Mouse (Mus musculus): ENCODE data around the gene Ap2a1. TPM values are rescaled to one million over a fixed set of nuclear protein-coding genes. Genes with fewer than 3 reads are reported as not detected.

Gene Ap2a1
- total RNA-seq, 1 experiment = 82.5 TPM

GRCm38 (mm10) chr7:44855036-44855435, 74.3 kb downstream of the Ap2a1 start:
- no peak for DNase-seq (ENCODE audit: low read depth, low spot score)
- no peak for TF ChIP-seq HCFC1 (IDR thresholded peaks at IDR 0.05; ENCODE audit: borderline replicate concordance, insufficient read depth, low read length)
- no peak for TF ChIP-seq ZC3H11A (IDR thresholded peaks at IDR 0.05; ENCODE audit: borderline replicate concordance, low read depth, low read length)
- TF ChIP-seq MAFK (IDR thresholded peaks at IDR 0.05; ENCODE audit: insufficient read depth, low read depth, low read length) = no peak
- no peak for TF ChIP-seq CHD2 (IDR thresholded peaks at IDR 0.05; ENCODE audit: low read depth, low read length)
- no peak for TF ChIP-seq ZNF384 (IDR thresholded peaks at IDR 0.05; ENCODE audit: low read depth, low read length)
- Histone ChIP-seq H3K9me3 (ENCODE audit: control insufficient read depth, insufficient read depth, low read depth, low read length) (no peaks in the 10 kb centered on the region), H3K4me1 (ENCODE audit: control insufficient read depth in 2 of 2, insufficient read depth in 2 of 2, low read length in 2 of 2, poor library complexity in 1 of 2) (peaks cover 7 to 26% of the 10 kb centered on the region in 2 experiments), H3K9ac (ENCODE audit: insufficient read depth, low read depth, low read length, poor library complexity, severe bottlenecking) (peak overlapping the region; percentile 83; the same call in 1 of the 2 replicates), H3K36me3 (ENCODE audit: control insufficient read depth, insufficient read depth, low read length, poor library complexity, severe bottlenecking) (no peaks in the 10 kb centered on the region; the same call in 1 of the 2 replicates), H3K4me3 (ENCODE audit: insufficient read depth in 1 of 2, low read depth in 1 of 2, low read length in 2 of 2, poor library complexity in 1 of 2, severe bottlenecking in 1 of 2) (peak overlapping the region; percentile 79), H3K27ac (ENCODE audit: insufficient read depth, low read depth, low read length, poor library complexity, severe bottlenecking) (peak overlapping the region; percentile 64)
- in situ Hi-C loops (cut with MboI; ENCODE audit: low sequenced_read_pairs in 2 of 2, unreplicated experiment in 2 of 2) = no loop called here

GRCm38 (mm10) chr7:44854356-44855031, 74.8 kb downstream of the Ap2a1 start:
- Histone ChIP-seq H3K36me3 (ENCODE audit: control insufficient read depth, insufficient read depth, low read length, poor library complexity, severe bottlenecking) (no peaks in the 10 kb centered on the region; the same call in 1 of the 2 replicates), H3K4me3 (ENCODE audit: insufficient read depth in 1 of 2, low read depth in 1 of 2, low read length in 2 of 2, poor library complexity in 1 of 2, severe bottlenecking in 1 of 2) (peak overlapping the region; percentile 79), H3K4me1 (ENCODE audit: control insufficient read depth in 2 of 2, insufficient read depth in 2 of 2, low read length in 2 of 2, poor library complexity in 1 of 2) (peaks cover 7 to 26% of the 10 kb centered on the region in 2 experiments), H3K9me3 (ENCODE audit: control insufficient read depth, insufficient read depth, low read depth, low read length) (no peaks in the 10 kb centered on the region), H3K9ac (ENCODE audit: insufficient read depth, low read depth, low read length, poor library complexity, severe bottlenecking) (peak overlapping the region; percentile 83), H3K27ac (ENCODE audit: insufficient read depth, low read depth, low read length, poor library complexity, severe bottlenecking) (peak overlapping the region; percentile 64)
- in situ Hi-C loops (cut with MboI; ENCODE audit: low sequenced_read_pairs in 2 of 2, unreplicated experiment in 2 of 2) = no loop called here
- TF ChIP-seq HCFC1 (IDR thresholded peaks at IDR 0.05; ENCODE audit: borderline replicate concordance, insufficient read depth, low read length) (no peak), ZC3H11A (IDR thresholded peaks at IDR 0.05; ENCODE audit: borderline replicate concordance, low read depth, low read length) (no peak), CHD2 (IDR thresholded peaks at IDR 0.05; ENCODE audit: low read depth, low read length) (no peak), ZNF384 (IDR thresholded peaks at IDR 0.05; ENCODE audit: low read depth, low read length) (no peak)
- peak; percentile 69 for DNase-seq (ENCODE audit: low read depth, low spot score)

- in situ Hi-C loops (cut with MboI; ENCODE audit: low sequenced_read_pairs in 2 of 2, unreplicated experiment in 2 of 2) = no loop called here
- Histone ChIP-seq H3K4me1 (ENCODE audit: control insufficient read depth in 2 of 2, insufficient read depth in 2 of 2, low read length in 2 of 2, poor library complexity in 1 of 2) (peaks cover 7 to 26% of the 10 kb centered on the region in 2 experiments), H3K27ac (ENCODE audit: insufficient read depth, low read depth, low read length, poor library complexity, severe bottlenecking) (peak overlapping the region; percentile 64), H3K9me3 (ENCODE audit: control insufficient read depth, insufficient read depth, low read depth, low read length) (no peaks in the 10 kb centered on the region), H3K9ac (ENCODE audit: insufficient read depth, low read depth, low read length, poor library complexity, severe bottlenecking) (peak overlapping the region; percentile 83), H3K4me3 (ENCODE audit: insufficient read depth in 1 of 2, low read depth in 1 of 2, low read length in 2 of 2, poor library complexity in 1 of 2, severe bottlenecking in 1 of 2) (peak overlapping the region; percentile 79), H3K36me3 (ENCODE audit: control insufficient read depth, insufficient read depth, low read length, poor library complexity, severe bottlenecking) (no peaks in the 10 kb centered on the region; the same call in 1 of the 2 replicates)
- no peak for TF ChIP-seq MAFK (IDR thresholded peaks at IDR 0.05; ENCODE audit: insufficient read depth, low read depth, low read length)
- no peak for TF ChIP-seq ZNF384 (IDR thresholded peaks at IDR 0.05; ENCODE audit: low read depth, low read length)
- TF ChIP-seq CHD2 (IDR thresholded peaks at IDR 0.05; ENCODE audit: low read depth, low read length) = no peak
- TF ChIP-seq HCFC1 (IDR thresholded peaks at IDR 0.05; ENCODE audit: borderline replicate concordance, insufficient read depth, low read length) = no peak
- no peak for TF ChIP-seq ZC3H11A (IDR thresholded peaks at IDR 0.05; ENCODE audit: borderline replicate concordance, low read depth, low read length)
- DNase-seq (ENCODE audit: low read depth, low spot score) = no peak
These were observed 75.5 kb downstream of the Ap2a1 start for GRCm38 (mm10) chr7:44853596-44854355.

- peaks cover 3 to 28% of the 10 kb centered on the region in 2 experiments for H3K4me1 ChIP-seq (ENCODE audit: control insufficient read depth in 2 of 2, insufficient read depth in 2 of 2, low read length in 2 of 2, poor library complexity in 1 of 2)
- no peak for TF ChIP-seq ZC3H11A (IDR thresholded peaks at IDR 0.05; ENCODE audit: borderline replicate concordance, low read depth, low read length)
- TF ChIP-seq MAFK (IDR thresholded peaks at IDR 0.05; ENCODE audit: insufficient read depth, low read depth, low read length) = no peak
- no peak for TF ChIP-seq HCFC1 (IDR thresholded peaks at IDR 0.05; ENCODE audit: borderline replicate concordance, insufficient read depth, low read length)
- TF ChIP-seq ZNF384 (IDR thresholded peaks at IDR 0.05; ENCODE audit: low read depth, low read length) = no peak
- no peak for TF ChIP-seq CHD2 (IDR thresholded peaks at IDR 0.05; ENCODE audit: low read depth, low read length)
- no peaks in the 10 kb centered on the region for H3K9me3 ChIP-seq (ENCODE audit: control insufficient read depth, insufficient read depth, low read depth, low read length)
- H3K36me3 ChIP-seq (ENCODE audit: control insufficient read depth, insufficient read depth, low read length, poor library complexity, severe bottlenecking) = no peaks in the 10 kb centered on the region; the same call in 1 of the 2 replicates
- H3K4me3 ChIP-seq (ENCODE audit: insufficient read depth in 1 of 2, low read depth in 1 of 2, low read length in 2 of 2, poor library complexity in 1 of 2, severe bottlenecking in 1 of 2) = peak overlapping the region in 1 of 2 experiments; percentile 47; a peak in 1 of 4 replicates
- in situ Hi-C loops (cut with MboI; ENCODE audit: low sequenced_read_pairs in 2 of 2, unreplicated experiment in 2 of 2) = no loop called here
- no peak overlapping the region for H3K9ac ChIP-seq (ENCODE audit: insufficient read depth, low read depth, low read length, poor library complexity, severe bottlenecking)
- no peak for DNase-seq (ENCODE audit: low read depth, low spot score)
- H3K27ac ChIP-seq (ENCODE audit: insufficient read depth, low read depth, low read length, poor library complexity, severe bottlenecking) = no peak overlapping the region
These were observed 76.2 kb downstream of the Ap2a1 start for GRCm38 (mm10) chr7:44853065-44853464.

Measured in ES-E14 (cell line).